Mouse (Mus musculus) hindbrain, embryonic 11.5 days (tissue): ENCODE results near the gene 4931406P16Rik. TPM values are rescaled to one million over a fixed set of nuclear protein-coding genes. Genes with fewer than 3 reads are reported as not detected.

Experiments
- ATAC-seq: fragments of 200-750 bp; cut with Nextera tagmentation; 2 replicates; pipeline ENCODE4 v1.8.0; 2017; ENCODE audit warnings: mild to moderate bottlenecking, moderate TSS enrichment, moderate library complexity; ENCODE audit not compliant: low FRiP score
- DNase-seq: peaks from one replicate; pipeline ENCODE4 v3.0.0-alpha.2; 2015; ENCODE audit warnings: low spot score
- H3K27ac ChIP-seq: fragments of 300-500 bp; sonication (generic); 2 replicates; pipeline ENCODE4 v1.5.1; 2014; ENCODE audit warnings: mild to moderate bottlenecking, low read depth, low read length
- H3K27me3 ChIP-seq: fragments of 300-500 bp; sonication (generic); 2 replicates; pipeline ENCODE4 v1.6.1; 2014; ENCODE audit warnings: mild to moderate bottlenecking, low read length, moderate library complexity, mixed read lengths; ENCODE audit not compliant: control insufficient read depth, insufficient read depth
- H3K36me3 ChIP-seq: fragments of 300-500 bp; sonication (generic); 2 replicates; pipeline ENCODE4 v1.6.1; 2014; ENCODE audit warnings: mild to moderate bottlenecking, low read length, moderate library complexity, mixed read lengths; ENCODE audit not compliant: control insufficient read depth, insufficient read depth
- H3K4me1 ChIP-seq: fragments of 300-500 bp; sonication (generic); replicated peaks from 2 replicates; pipeline ENCODE4 v1.6.1; 2014; ENCODE audit warnings: low read length, mixed read lengths; ENCODE audit not compliant: control insufficient read depth, insufficient read depth
- H3K4me2 ChIP-seq: fragments of 300-500 bp; sonication (generic); replicated peaks from 2 replicates; pipeline ENCODE4 v1.6.1; 2014; ENCODE audit warnings: mild to moderate bottlenecking, low read depth, low read length
- H3K4me3 ChIP-seq: fragments of 300-500 bp; sonication (generic); 2 replicates; pipeline ENCODE4 v1.5.1; 2014; ENCODE audit warnings: low read depth, low read length
- H3K9ac ChIP-seq: fragments of 300-500 bp; sonication (generic); 2 replicates; pipeline ENCODE4 v1.6.1; 2014; ENCODE audit warnings: low read depth, low read length
- H3K9me3 ChIP-seq: fragments of 300-500 bp; sonication (generic); 2 replicates; pipeline ENCODE4 v1.6.1; 2016; ENCODE audit warnings: low read length; ENCODE audit not compliant: control insufficient read depth
- WGBS: fragments of 180-500 bp; shearing (Covaris S2); extraction: QIAGEN DNeasy Blood & Tissue Kit; methylation state at CpG from one replicate; pipeline ENCODE4 v1.1.7; 2014; 5-methylcytosine and 5-hydroxymethylcytosine counted together
- polyA plus RNA-seq: library from polyadenylated mRNA; unstranded; fragments of >200 nt; fragmentation: Nextera tagmentation; extraction: Ambion mirVana; gene quantifications from 2 replicates; pipeline ENCODE4 v1.2.1, GENCODE M21; 2014

4931406P16Rik gene
- polyA plus RNA-seq, 1 experiment from 2014 or later: 40.3 TPM

DNA sequence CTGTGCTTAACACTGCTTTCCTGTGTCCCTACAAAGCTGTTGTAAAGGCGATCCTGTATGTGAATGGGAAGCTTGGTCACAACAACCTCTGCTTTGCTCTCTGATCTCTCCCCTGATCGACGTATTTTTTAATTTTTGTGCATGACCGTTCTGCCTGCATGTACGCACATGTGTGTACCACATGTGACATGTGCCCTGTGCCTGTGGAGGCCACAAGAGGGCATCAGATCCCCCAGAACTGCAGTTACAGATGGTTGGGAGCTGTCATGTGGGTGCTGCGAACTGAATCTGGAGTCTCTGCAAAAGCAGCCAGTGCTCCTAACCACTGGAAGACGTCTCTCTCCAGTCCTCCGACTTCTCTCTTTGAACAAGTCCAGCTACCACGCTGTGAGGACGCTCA lies 91.0 kb downstream of the 4931406P16Rik start:
- no peak overlapping the region for H3K4me2 ChIP-seq
- no peaks in the 10 kb centered on the region for H3K4me1 ChIP-seq
- H3K9ac ChIP-seq: no peak overlapping the region
- no peak for ATAC-seq
- H3K36me3 ChIP-seq: peaks cover 18% of the 10 kb centered on the region
- H3K27ac ChIP-seq: no peak overlapping the region
- DNase-seq: no peak
- H3K9me3 ChIP-seq: no peaks in the 10 kb centered on the region
- no peak overlapping the region for H3K4me3 ChIP-seq
- no peaks in the 10 kb centered on the region for H3K27me3 ChIP-seq
- WGBS: 91% methylated on average over 10 of the region's 10 CpGs

GRCm38 (mm10) chr7:34221594-34222250 lies 91.6 kb downstream of the 4931406P16Rik start:
- no peaks in the 10 kb centered on the region for H3K9me3 ChIP-seq
- DNase-seq (no peak), ATAC-seq (no peak)
- no peaks in the 10 kb centered on the region for H3K4me1 ChIP-seq
- WGBS: 91% methylated on average over 9 of the region's 9 CpGs
- no peak overlapping the region for H3K4me3 ChIP-seq
- peaks cover 16% of the 10 kb centered on the region for H3K36me3 ChIP-seq
- H3K27me3 ChIP-seq: no peaks in the 10 kb centered on the region
- H3K4me2 ChIP-seq: no peak overlapping the region
- no peak overlapping the region for H3K9ac ChIP-seq
- H3K27ac ChIP-seq: no peak overlapping the region

DNA sequence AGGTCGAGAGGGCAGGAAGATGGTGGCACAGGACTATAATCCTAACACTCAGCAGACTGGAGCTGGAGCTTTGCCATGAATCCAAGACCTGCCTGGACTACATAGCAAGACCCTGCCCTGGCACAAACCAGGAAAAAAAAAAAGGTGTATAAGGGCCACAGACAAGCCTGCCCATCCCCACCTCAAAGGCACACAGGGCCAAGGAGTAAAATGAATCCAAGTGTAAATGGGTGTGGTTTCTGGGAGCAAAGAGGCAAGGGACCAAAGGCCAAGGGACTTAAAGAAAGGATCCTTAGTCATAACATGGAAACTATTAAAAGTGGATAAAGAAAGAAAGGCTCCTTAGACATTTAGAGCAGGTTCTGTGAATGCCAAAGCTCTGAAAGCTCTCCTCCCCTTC lies 94.9 kb downstream of the 4931406P16Rik start:
- H3K4me3 ChIP-seq: no peak overlapping the region
- no peaks in the 10 kb centered on the region for H3K4me1 ChIP-seq
- peaks cover 12% of the 10 kb centered on the region for H3K36me3 ChIP-seq
- no peak for ATAC-seq
- DNase-seq: no peak
- H3K27me3 ChIP-seq: no peaks in the 10 kb centered on the region
- no peak overlapping the region for H3K9ac ChIP-seq
- WGBS: 79% methylated on average over 1 of the region's 1 CpGs
- no peak overlapping the region for H3K27ac ChIP-seq
- H3K9me3 ChIP-seq: no peaks in the 10 kb centered on the region
- no peak overlapping the region for H3K4me2 ChIP-seq

GRCm38 (mm10) chr7:34216474-34216873 lies 96.9 kb downstream of the 4931406P16Rik start:
- DNase-seq: no peak
- no peak for ATAC-seq

DNA sequence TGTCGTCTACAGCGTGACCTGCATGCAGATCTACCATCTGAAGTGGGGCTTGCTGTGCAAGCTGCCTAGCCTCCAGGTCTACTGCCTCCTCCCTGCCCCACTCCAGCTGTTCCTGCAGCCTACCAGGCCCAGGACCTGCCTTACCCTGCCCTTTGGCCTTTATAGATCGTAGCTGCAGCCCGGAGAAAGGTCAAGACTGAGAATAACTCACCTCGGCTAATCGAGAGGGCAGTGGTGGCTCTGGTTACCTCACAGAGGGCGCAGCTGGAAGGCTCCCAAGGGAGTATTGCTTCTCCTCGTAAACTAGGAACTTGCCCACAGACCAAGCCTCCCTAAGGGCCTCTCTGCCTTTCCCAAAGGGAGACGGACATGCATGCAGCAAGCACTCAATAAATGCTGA lies 97.9 kb downstream of the 4931406P16Rik start:
- ATAC-seq: no peak
- Histone ChIP-seq H3K4me1 (no peaks in the 10 kb centered on the region), H3K27me3 (no peaks in the 10 kb centered on the region), H3K36me3 (peaks cover 9% of the 10 kb centered on the region), H3K27ac (no peak overlapping the region), H3K9me3 (no peaks in the 10 kb centered on the region), H3K4me2 (no peak overlapping the region), H3K9ac (no peak overlapping the region), H3K4me3 (no peak overlapping the region)
- WGBS: 86% methylated on average over 9 of the region's 9 CpGs
- no peak for DNase-seq

More at GRCm38 (mm10) chr7:34216474-34216873, 96.9 kb downstream of the 4931406P16Rik start:
- no peak overlapping the region for H3K9ac ChIP-seq
- WGBS: 93% methylated on average over 10 of the region's 10 CpGs
- H3K9me3 ChIP-seq: no peaks in the 10 kb centered on the region
- no peak overlapping the region for H3K4me2 ChIP-seq
- no peaks in the 10 kb centered on the region for H3K27me3 ChIP-seq
- no peak overlapping the region for H3K4me3 ChIP-seq
- H3K36me3 ChIP-seq: peaks cover 12% of the 10 kb centered on the region
- H3K27ac ChIP-seq: no peak overlapping the region
- no peaks in the 10 kb centered on the region for H3K4me1 ChIP-seq

- DNase-seq: no peak
- WGBS: 94% methylated on average over 8 of the region's 8 CpGs
- peaks cover 9% of the 10 kb centered on the region for H3K36me3 ChIP-seq
- H3K4me3 ChIP-seq: no peak overlapping the region
- H3K4me1 ChIP-seq: no peaks in the 10 kb centered on the region
- no peak overlapping the region for H3K9ac ChIP-seq
- H3K27ac ChIP-seq: no peak overlapping the region
- no peaks in the 10 kb centered on the region for H3K9me3 ChIP-seq
- no peak overlapping the region for H3K4me2 ChIP-seq
- no peak for ATAC-seq
- H3K27me3 ChIP-seq: no peaks in the 10 kb centered on the region
Measured at GRCm38 (mm10) chr7:34214644-34215043, 98.7 kb downstream of the 4931406P16Rik start.

GRCm38 (mm10) chr7:34213281-34213680 lies 100.1 kb downstream of the 4931406P16Rik start:
- Histone ChIP-seq H3K9ac (no peak overlapping the region), H3K27me3 (no peaks in the 10 kb centered on the region), H3K27ac (no peak overlapping the region), H3K4me1 (no peaks in the 10 kb centered on the region), H3K9me3 (no peaks in the 10 kb centered on the region), H3K4me2 (no peak overlapping the region), H3K36me3 (peaks cover 14% of the 10 kb centered on the region), H3K4me3 (no peak overlapping the region)
- ATAC-seq: no peak
- 91% methylated on average over 7 of the region's 7 CpGs for WGBS
- no peak for DNase-seq

GRCm38 (mm10) chr7:34208027-34208745 lies 105.2 kb downstream of the 4931406P16Rik start:
- ATAC-seq: no peak
- H3K9me3 ChIP-seq: no peaks in the 10 kb centered on the region
- peaks cover 25% of the 10 kb centered on the region for H3K36me3 ChIP-seq
- no peak for DNase-seq
- H3K4me1 ChIP-seq: no peaks in the 10 kb centered on the region
- H3K9ac ChIP-seq: no peak overlapping the region
- WGBS: 90% methylated on average over 9 of the region's 9 CpGs
- H3K27me3 ChIP-seq: no peaks in the 10 kb centered on the region
- H3K4me3 ChIP-seq: no peak overlapping the region
- H3K27ac ChIP-seq: no peak overlapping the region
- no peak overlapping the region for H3K4me2 ChIP-seq

DNA sequence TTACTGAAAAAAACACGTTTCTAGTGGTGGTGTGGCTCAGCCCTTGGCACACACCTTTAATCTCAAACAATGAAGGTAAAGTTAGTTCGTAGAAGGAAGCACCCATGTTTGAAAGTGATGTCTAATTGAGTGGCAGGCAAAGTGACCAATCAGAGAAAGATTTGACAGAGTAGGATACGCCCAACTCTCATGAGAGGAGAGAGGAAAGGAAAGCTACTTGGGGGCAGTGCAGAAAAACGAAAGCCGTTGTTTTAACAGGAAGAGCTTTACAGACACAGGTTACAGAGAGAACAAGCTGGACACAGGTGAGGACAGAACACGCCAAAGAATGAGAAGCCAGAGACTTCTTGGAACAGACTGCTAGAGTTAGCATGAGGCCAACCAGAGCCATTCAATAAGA lies 107.0 kb downstream of the 4931406P16Rik start:
- Histone ChIP-seq H3K27me3 (no peaks in the 10 kb centered on the region), H3K36me3 (peaks cover 24% of the 10 kb centered on the region), H3K4me1 (no peaks in the 10 kb centered on the region), H3K27ac (no peak overlapping the region), H3K4me2 (no peak overlapping the region), H3K4me3 (no peak overlapping the region), H3K9ac (no peak overlapping the region), H3K9me3 (no peaks in the 10 kb centered on the region)
- ATAC-seq (no peak), DNase-seq (no peak)
- 94% methylated on average over 6 of the region's 6 CpGs for WGBS
